Mouse (Mus musculus): Measurements from ENCODE around the gene Dnajb5. TPM values are rescaled to one million over a fixed set of nuclear protein-coding genes. Genes with fewer than 3 reads are reported as not detected.

The Dnajb5 gene
- 88.0 and 96.9 TPM in 2 replicates for total RNA-seq (2014; rRNA removed)
- polyA plus RNA-seq (2015; fragmentation: Nextera tagmentation; extraction: Ambion mirVana): 28.1 and 33.4 TPM in 2 replicates

GRCm38 (mm10) chr4:42949676-42950051 lies at the start of gene Dnajb5:
TSS of gene Dnajb5 (plus strand) at chr4:42949814.
- peak within 1 kb of the TSS; percentile 94 for H3K9ac ChIP-seq (replicated peaks; ENCODE audit: low read length)
- peak within 1 kb of the TSS; percentile 98 for H3K27ac ChIP-seq
- no peaks in the 10 kb centered on the region for H3K27me3 ChIP-seq (ENCODE audit: insufficient read depth, low read length)
- WGBS: 0% methylated on average over 39 of the region's 39 CpGs
- H3K4me1 ChIP-seq (ENCODE audit: insufficient read depth, low read length): peaks cover 61% of the 10 kb centered on the region
- H3K9me3 ChIP-seq (ENCODE audit: low read length): no peaks in the 10 kb centered on the region
- DNase-seq (ENCODE audit: low spot score) (peak; percentile 97), ATAC-seq (peak; percentile 95)
- H3K4me2 ChIP-seq (ENCODE audit: low read depth, low read length): peak within 1 kb of the TSS; percentile 91
- H3K36me3 ChIP-seq (ENCODE audit: insufficient read depth, low read length): no peaks in the 10 kb centered on the region
- peak within 1 kb of the TSS; percentile 78 for H3K4me3 ChIP-seq (ENCODE audit: low read length)
- TF ChIP-seq CTCF (IDR thresholded peaks at IDR 0.05; ENCODE audit: low read depth): no peak

DNA sequence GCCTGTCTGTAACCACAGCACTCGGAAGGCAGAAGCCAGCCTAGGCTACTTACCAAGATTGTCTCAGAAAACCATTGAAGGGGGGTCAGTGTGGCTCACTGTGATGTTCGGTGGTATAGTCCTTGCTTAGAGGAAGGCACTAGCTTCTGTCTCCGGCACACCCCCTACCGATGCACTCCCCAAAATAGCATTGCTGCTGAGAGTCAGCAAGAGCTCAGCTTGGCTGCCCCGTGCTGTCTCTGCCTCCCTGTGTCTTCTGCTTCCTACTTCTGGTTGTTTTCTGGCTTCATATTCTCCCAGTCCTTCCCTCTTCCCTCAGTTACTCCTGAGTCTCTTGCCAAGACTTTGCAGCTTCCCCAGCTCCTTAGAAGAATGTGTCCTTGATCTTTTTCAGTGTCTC lies 48.7 kb upstream of the Dnajb5 start:
- Histone ChIP-seq H3K27ac (no peak overlapping the region), H3K9ac (replicated peaks; ENCODE audit: low read length) (no peak overlapping the region), H3K27me3 (ENCODE audit: insufficient read depth, low read length) (no peaks in the 10 kb centered on the region), H3K4me2 (ENCODE audit: low read depth, low read length) (no peak overlapping the region), H3K4me3 (ENCODE audit: low read length) (no peak overlapping the region), H3K9me3 (ENCODE audit: low read length) (no peaks in the 10 kb centered on the region), H3K36me3 (ENCODE audit: insufficient read depth, low read length) (no peaks in the 10 kb centered on the region), H3K4me1 (ENCODE audit: insufficient read depth, low read length) (no peaks in the 10 kb centered on the region)
- ATAC-seq (no peak), DNase-seq (ENCODE audit: low spot score) (no peak)
- WGBS: 67% methylated on average over 5 of the region's 5 CpGs
- TF ChIP-seq CTCF (IDR thresholded peaks at IDR 0.05; ENCODE audit: low read depth): no peak

GRCm38 (mm10) chr4:42902174-42902573 lies 47.4 kb upstream of the Dnajb5 start:
- Histone ChIP-seq H3K27me3 (ENCODE audit: insufficient read depth, low read length) (no peaks in the 10 kb centered on the region), H3K9ac (replicated peaks; ENCODE audit: low read length) (no peak overlapping the region), H3K9me3 (ENCODE audit: low read length) (no peaks in the 10 kb centered on the region), H3K4me1 (ENCODE audit: insufficient read depth, low read length) (no peaks in the 10 kb centered on the region), H3K4me2 (ENCODE audit: low read depth, low read length) (no peak overlapping the region), H3K27ac (no peak overlapping the region), H3K36me3 (ENCODE audit: insufficient read depth, low read length) (no peaks in the 10 kb centered on the region), H3K4me3 (ENCODE audit: low read length) (no peak overlapping the region)
- ATAC-seq (no peak), DNase-seq (ENCODE audit: low spot score) (no peak)
- 70% methylated on average over 9 of the region's 9 CpGs for WGBS
- TF ChIP-seq CTCF (IDR thresholded peaks at IDR 0.05; ENCODE audit: low read depth): peak; percentile 62

DNA sequence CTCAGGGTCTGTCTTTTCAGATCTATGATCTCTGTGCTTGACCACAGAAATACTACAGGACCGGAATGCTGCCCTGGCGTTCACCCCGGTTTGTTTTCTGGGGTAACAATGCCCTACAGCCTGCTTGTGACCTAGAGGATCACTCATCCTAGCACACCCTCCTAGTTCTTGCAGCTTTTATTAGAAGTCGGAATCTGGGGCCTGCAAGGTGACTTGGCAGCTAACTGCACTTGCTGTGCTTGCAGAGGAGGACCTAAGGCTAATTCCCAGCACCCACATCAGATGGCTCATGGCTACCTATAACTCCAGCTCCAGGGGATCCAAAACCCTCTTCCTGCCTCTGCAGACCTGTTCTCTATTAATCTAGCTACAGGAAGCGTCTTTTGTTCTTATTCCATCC lies 46.9 kb upstream of the Dnajb5 start:
- no peaks in the 10 kb centered on the region for H3K9me3 ChIP-seq (ENCODE audit: low read length)
- H3K4me3 ChIP-seq (ENCODE audit: low read length): no peak overlapping the region
- no peak for TF ChIP-seq CTCF (IDR thresholded peaks at IDR 0.05; ENCODE audit: low read depth)
- no peak for DNase-seq (ENCODE audit: low spot score)
- H3K4me1 ChIP-seq (ENCODE audit: insufficient read depth, low read length): no peaks in the 10 kb centered on the region
- H3K27ac ChIP-seq: no peak overlapping the region
- 91% methylated on average over 5 of the region's 5 CpGs for WGBS
- H3K9ac ChIP-seq (replicated peaks; ENCODE audit: low read length): no peak overlapping the region
- ATAC-seq: no peak
- no peaks in the 10 kb centered on the region for H3K27me3 ChIP-seq (ENCODE audit: insufficient read depth, low read length)
- H3K36me3 ChIP-seq (ENCODE audit: insufficient read depth, low read length): no peaks in the 10 kb centered on the region
- no peak overlapping the region for H3K4me2 ChIP-seq (ENCODE audit: low read depth, low read length)

DNA sequence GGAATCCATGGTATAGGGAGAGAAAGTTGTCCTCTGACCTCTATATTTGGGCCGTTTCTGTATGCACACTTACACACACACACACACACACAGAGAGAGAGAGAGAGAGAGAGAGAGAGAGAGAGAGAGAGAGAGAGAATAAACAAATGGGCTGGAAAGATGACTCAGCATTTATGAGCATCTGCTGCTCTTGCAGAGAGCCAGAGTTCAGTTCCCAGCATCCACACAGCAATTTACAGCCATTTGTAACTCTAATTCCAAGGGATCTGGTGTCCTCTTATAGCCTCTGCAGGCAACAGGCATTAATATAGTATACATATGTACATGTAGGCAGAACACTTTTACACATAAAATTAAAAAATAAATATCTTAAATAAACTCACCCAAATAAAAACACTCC lies 45.7 kb upstream of the Dnajb5 start:
- H3K27ac ChIP-seq: no peak overlapping the region
- H3K4me1 ChIP-seq (ENCODE audit: insufficient read depth, low read length): no peaks in the 10 kb centered on the region
- H3K9me3 ChIP-seq (ENCODE audit: low read length): no peaks in the 10 kb centered on the region
- no peak for TF ChIP-seq CTCF (IDR thresholded peaks at IDR 0.05; ENCODE audit: low read depth)
- no peak overlapping the region for H3K4me3 ChIP-seq (ENCODE audit: low read length)
- WGBS: 75% methylated on average over 1 of the region's 1 CpGs
- no peaks in the 10 kb centered on the region for H3K36me3 ChIP-seq (ENCODE audit: insufficient read depth, low read length)
- H3K4me2 ChIP-seq (ENCODE audit: low read depth, low read length): no peak overlapping the region
- H3K27me3 ChIP-seq (ENCODE audit: insufficient read depth, low read length): no peaks in the 10 kb centered on the region
- no peak overlapping the region for H3K9ac ChIP-seq (replicated peaks; ENCODE audit: low read length)
- ATAC-seq (no peak), DNase-seq (ENCODE audit: low spot score) (no peak)

- no peak for TF ChIP-seq CTCF (IDR thresholded peaks at IDR 0.05; ENCODE audit: low read depth)
These were observed 45.1 kb upstream of the Dnajb5 start for GRCm38 (mm10) chr4:42904523-42904922.

GRCm38 (mm10) chr4:42904966-42905365 lies 44.6 kb upstream of the Dnajb5 start:
- ATAC-seq (no peak), DNase-seq (ENCODE audit: low spot score) (no peak)
- H3K9ac ChIP-seq (replicated peaks; ENCODE audit: low read length): no peak overlapping the region
- H3K4me1 ChIP-seq (ENCODE audit: insufficient read depth, low read length): no peaks in the 10 kb centered on the region
- no peaks in the 10 kb centered on the region for H3K9me3 ChIP-seq (ENCODE audit: low read length)
- no peak for TF ChIP-seq CTCF (IDR thresholded peaks at IDR 0.05; ENCODE audit: low read depth)
- no peaks in the 10 kb centered on the region for H3K27me3 ChIP-seq (ENCODE audit: insufficient read depth, low read length)
- H3K4me3 ChIP-seq (ENCODE audit: low read length): no peak overlapping the region
- WGBS: 67% methylated on average over 6 of the region's 6 CpGs
- no peak overlapping the region for H3K4me2 ChIP-seq (ENCODE audit: low read depth, low read length)
- no peaks in the 10 kb centered on the region for H3K36me3 ChIP-seq (ENCODE audit: insufficient read depth, low read length)
- H3K27ac ChIP-seq: no peak overlapping the region

More at GRCm38 (mm10) chr4:42904523-42904922, 45.1 kb upstream of the Dnajb5 start:
- H3K27ac ChIP-seq: no peak overlapping the region
- no peaks in the 10 kb centered on the region for H3K9me3 ChIP-seq (ENCODE audit: low read length)
- no peak for ATAC-seq
- no peaks in the 10 kb centered on the region for H3K4me1 ChIP-seq (ENCODE audit: insufficient read depth, low read length)
- no peaks in the 10 kb centered on the region for H3K36me3 ChIP-seq (ENCODE audit: insufficient read depth, low read length)
- 87% methylated on average over 3 of the region's 3 CpGs for WGBS
- H3K9ac ChIP-seq (replicated peaks; ENCODE audit: low read length): no peak overlapping the region
- no peak overlapping the region for H3K4me3 ChIP-seq (ENCODE audit: low read length)
- no peaks in the 10 kb centered on the region for H3K27me3 ChIP-seq (ENCODE audit: insufficient read depth, low read length)
- no peak for DNase-seq (ENCODE audit: low spot score)
- no peak overlapping the region for H3K4me2 ChIP-seq (ENCODE audit: low read depth, low read length)
